Mouse (Mus musculus) kidney, adult 11 months (tissue): ENCODE measurements around the gene Myo3b.

ENCODE experiments used
- DNase-seq: peaks from one replicate; pipeline ENCODE4 v3.0.0; 2022

Gene Myo3b

GRCm38 (mm10) chr2:70133281-70133680 is 94.4 kb downstream of the Myo3b start:
- DNase-seq: no peak

DNA sequence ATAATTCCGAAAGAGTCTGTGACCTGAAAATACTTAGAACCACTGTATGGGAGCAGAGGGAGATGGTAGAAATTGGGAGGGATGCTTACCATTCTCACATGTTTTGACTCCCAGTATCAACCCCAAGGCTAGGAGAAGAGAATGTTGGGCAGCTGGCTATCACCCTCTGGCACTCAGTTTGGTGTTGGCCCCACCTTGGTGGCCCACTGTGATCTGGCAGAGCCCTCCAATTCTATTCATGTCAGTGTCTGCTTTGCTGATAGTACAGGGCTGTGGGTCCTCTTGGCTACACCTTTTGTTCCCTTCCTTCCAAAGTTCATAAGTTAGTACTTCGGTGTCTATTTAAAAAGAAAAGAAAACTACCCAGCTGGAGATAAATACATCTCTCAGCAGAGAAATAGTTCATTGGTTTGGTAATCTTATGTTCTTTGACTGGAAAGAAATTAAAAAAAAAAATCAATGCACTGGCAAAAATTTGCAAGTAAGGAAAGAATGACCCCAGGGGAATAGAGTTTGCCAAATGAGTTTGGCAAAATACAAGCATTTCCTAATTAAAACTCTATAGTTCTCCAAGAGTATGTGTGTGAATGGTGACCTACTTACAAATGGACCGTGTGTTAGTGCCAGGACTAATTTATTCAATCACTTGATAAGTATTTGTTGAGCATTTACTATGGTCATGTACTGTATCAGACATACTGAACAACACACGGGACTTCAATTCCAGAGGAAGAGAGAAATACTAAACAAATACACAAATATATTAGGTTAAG is 98.5 kb downstream of the Myo3b start:
- no peak for DNase-seq

- DNase-seq: no peak
These were observed 104.7 kb downstream of the Myo3b start for GRCm38 (mm10) chr2:70143543-70144188.

DNA sequence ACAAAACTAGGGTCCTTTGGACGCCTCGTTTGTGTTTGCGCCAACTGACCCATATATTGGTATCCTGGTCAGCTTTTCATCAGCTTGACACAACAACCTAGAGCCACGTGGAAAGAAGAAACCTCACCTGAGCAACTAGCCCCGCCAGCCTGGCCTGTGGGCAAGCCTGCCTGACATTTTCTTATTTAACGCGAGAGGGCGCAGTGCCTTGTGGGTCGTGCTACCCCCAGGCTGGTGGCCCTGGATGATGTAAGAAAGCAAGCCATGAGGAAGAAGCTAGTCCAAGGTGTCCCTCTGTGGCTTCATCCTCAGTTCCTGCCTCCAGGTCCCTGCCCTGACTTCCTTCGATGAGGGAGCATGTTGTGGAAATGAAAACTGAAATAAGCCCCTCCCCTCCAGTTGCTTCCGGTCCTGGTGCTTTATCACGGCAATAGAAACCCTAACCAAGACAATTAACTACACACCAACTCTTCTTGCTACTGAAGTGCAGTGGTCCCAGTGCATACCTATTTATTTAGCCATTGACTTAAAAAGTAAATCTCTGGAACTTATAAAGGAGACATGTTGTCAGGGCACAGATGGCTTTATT is 108.2 kb downstream of the Myo3b start:
- DNase-seq: no peak

GRCm38 (mm10) chr2:70148821-70149510 is 110.0 kb downstream of the Myo3b start:
- DNase-seq: no peak

DNA sequence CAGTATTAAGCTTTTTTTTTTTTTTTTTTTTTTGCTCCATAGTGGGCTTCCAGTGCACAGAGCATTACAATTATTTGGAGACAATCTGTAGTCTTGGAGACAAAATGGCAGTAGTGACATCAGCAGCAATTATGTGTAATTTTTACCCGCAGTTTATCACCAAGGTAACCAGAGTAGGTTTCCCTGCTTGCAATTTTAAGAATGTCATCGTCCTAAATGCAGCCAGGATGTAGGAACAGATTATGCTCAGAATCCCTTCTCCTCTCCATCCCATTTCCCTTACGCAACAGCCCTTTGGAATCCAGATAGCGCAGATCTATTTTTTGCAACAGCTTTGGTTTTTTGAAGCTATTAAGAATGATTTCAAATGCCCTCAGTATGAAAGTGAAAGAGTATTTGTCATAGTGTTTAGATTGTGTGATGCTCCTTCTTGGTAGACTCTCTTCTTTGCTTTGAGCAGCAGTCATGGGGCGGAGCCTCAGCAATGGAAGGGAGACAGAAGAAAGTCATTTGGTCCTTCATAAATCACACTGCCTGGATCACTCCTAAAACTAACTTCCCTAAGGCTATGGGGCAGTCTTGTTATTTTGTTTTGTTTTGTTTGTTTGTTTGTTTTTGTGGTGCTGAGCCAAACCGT is 111.6 kb downstream of the Myo3b start:
- DNase-seq: no peak

GRCm38 (mm10) chr2:70151930-70152329 is 113.0 kb downstream of the Myo3b start:
- DNase-seq: no peak

- DNase-seq: no peak
These were observed 116.4 kb downstream of the Myo3b start for GRCm38 (mm10) chr2:70155226-70155836.

DNA sequence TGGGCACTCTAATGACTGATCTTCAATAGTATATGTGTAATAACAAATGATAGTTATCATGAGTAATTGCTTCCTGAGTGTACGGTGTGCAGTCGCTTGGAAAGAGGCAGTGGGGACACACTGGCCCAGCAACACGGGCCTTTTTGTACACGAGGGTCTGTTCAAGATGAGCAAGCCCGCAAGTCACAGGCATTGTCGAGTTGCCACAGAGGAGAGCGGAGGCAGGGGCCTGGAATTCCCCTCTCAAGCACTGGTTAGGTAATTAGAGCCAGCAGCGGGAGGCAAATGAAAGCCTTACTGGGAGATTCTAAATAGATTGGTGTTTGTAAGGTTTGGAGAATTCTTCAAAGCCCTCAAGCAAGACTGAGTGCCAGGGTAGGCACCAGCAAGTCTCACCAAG is 120.6 kb downstream of the Myo3b start:
- no peak for DNase-seq

DNA sequence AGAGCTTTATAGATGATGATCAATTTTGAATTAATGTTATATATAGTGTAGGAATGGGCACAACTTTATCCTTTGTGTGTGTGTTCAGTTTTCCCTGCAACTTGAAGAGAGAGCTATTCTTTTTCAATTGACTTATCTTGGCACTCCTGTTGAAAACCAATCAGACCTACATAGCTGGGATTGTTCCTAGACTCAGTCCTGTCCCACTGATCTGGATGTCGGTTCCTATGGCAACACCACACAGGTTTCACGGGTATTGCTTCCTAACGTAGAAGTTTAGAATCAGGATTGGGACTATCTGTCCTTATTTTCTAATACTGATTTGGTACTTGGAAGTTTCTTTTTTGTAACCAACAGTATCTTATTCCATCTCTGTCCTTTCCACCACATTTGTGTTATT is 127.3 kb downstream of the Myo3b start:
- DNase-seq: no peak

GRCm38 (mm10) chr2:70167944-70168935 is 129.3 kb downstream of the Myo3b start:
- DNase-seq: no peak

DNA sequence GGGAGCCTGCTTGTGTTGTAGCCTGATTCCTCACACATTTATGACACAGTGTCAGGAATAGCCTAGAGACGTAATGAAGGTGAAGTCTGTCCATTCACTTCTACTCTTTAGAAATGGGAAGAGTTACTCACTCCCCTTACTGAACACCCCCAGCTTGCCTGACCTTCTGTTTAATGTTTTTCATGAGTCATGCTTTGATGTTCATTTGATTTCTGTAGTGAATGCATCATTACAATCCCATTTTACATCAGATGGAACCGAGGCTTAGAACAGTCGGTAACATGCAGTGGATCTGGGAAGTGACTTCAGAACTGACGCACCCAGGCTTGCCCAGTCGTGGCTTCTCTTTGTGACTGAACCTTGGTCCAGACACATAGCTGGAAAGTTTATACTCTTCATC is 131.5 kb downstream of the Myo3b start:
- no peak for DNase-seq

GRCm38 (mm10) chr2:70176823-70177708 is 138.1 kb downstream of the Myo3b start:
- DNase-seq: no peak

DNA sequence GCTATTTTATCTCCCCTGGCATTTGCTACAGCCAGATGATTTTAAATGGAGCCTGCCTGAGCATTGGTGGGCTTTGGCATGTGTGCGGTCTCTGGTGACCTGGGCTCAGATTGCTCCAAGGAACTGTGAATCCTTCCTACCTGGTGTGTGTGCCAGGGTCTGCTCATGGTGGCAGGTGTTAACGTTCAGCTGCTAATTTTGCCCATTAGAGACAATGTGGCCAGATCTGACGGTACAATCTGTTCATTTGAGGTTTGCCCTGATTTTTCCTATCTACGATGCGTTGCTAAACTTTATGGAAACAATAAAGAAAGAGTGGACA is 138.7 kb downstream of the Myo3b start:
- DNase-seq: no peak

DNA sequence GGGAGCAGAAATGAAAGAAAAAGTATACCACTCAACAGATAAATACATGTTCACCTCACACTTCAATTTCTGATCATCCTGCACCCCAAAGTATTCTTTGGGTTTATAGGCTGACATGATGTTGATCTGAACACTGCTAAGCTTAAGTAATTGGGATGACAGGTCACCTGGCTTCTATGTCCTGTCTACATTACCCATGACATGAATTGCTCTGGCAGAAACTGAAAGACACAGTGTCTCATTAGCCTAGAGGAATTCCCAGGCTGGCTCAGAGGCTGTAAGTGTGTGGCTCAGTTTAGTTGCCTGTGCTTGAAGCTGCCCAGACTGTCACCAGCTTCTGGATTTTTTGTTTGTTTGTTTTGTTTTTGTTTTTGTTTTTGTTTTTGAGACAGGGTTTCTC is 139.3 kb downstream of the Myo3b start:
- DNase-seq: no peak

DNA sequence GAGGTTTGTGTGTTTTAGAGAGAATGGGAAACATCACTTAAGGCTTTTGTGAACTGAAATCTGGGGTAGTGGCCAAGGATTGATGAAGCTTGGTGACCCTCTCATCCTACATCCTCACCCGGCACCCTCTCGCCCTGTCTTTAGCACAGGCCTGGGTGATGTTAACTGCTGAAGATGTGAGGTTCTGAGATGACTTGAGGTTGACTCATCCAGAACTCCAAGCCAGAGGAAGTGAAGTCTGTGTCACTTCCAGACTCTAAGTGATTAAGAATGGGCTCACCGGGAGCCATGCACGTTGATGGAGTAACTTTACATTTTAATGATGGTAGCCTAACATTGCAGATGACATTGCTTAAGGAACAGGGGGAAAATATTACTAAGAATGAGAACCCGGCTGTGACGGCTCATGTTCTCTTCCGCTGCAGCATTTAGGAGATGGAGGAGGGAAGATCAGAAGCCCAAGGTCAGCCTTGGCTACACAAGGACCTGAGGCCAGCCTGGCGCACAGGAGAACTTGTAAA is 143.3 kb downstream of the Myo3b start:
- no peak for DNase-seq

- DNase-seq: no peak
These were observed 148.1 kb downstream of the Myo3b start for GRCm38 (mm10) chr2:70187040-70187439.

GRCm38 (mm10) chr2:70195418-70196248 is 156.7 kb downstream of the Myo3b start:
- DNase-seq: no peak
